Mouse (Mus musculus) ES-E14 (cell line): ENCODE data around the gene Dctn2.

Source experiments
- CHD2 ChIP-seq: IDR thresholded peaks from 2 replicates; pipeline ENCODE4 v1.6.1; 2014; ENCODE audit warnings: mild to moderate bottlenecking, low read depth, low read length, inconsistent platforms
- HCFC1 ChIP-seq: IDR thresholded peaks from 2 replicates; pipeline ENCODE4 v1.6.1; 2012; ENCODE audit warnings: low read length, inconsistent platforms, borderline replicate concordance; ENCODE audit not compliant: insufficient read depth
- MAFK ChIP-seq: IDR thresholded peaks from 2 replicates; pipeline ENCODE4 v1.6.1; 2014; ENCODE audit warnings: mild to moderate bottlenecking, low read depth, low read length, inconsistent platforms; ENCODE audit not compliant: insufficient read depth
- ZC3H11A ChIP-seq: IDR thresholded peaks from 2 replicates; pipeline ENCODE4 v1.6.1; 2012; ENCODE audit warnings: low read depth, mild to moderate bottlenecking, inconsistent platforms, low read length, borderline replicate concordance

GRCm38 (mm10) chr10:127261706-127262547 lies 4.2 kb upstream of the Dctn2 start:
- TF ChIP-seq HCFC1 (no peak), MAFK (no peak), ZC3H11A (no peak), CHD2 (no peak)
